Mouse (Mus musculus) MEL (cell line): ENCODE measurements around the gene St6gal1.

Experiments
- CTCF ChIP-seq, 3 experiments: IDR thresholded peaks in 2 of 3; conservative IDR thresholded peaks in 1 of 3; 2 replicates each; pipeline ENCODE4 v1.5.1; 2011 to 2012; ENCODE audit warnings: low read length in 3 of 3, low read depth in 2 of 3, mild to moderate bottlenecking in 2 of 3, improper control_type of control experiment in 1 of 3, inconsistent platforms in 1 of 3, mixed read lengths in 1 of 3, moderate library complexity in 1 of 3; ENCODE audit not compliant: control insufficient read depth in 1 of 3, insufficient read depth in 1 of 3, poor library complexity in 1 of 3, severe bottlenecking in 1 of 3
- ELF1 ChIP-seq: IDR thresholded peaks from 2 replicates; pipeline ENCODE4 v1.6.1; 2014; ENCODE audit warnings: low read depth, mild to moderate bottlenecking, inconsistent platforms, low read length, improper control_type of control experiment, moderate library complexity
- EP300 ChIP-seq, 2 experiments: IDR thresholded peaks; 2 replicates each; pipeline ENCODE4 v1.6.1; 2011; ENCODE audit warnings: improper control_type of control experiment in 2 of 2, low read length in 2 of 2, low read depth in 1 of 2, mild to moderate bottlenecking in 1 of 2
- MXI1 ChIP-seq: IDR thresholded peaks from 2 replicates; pipeline ENCODE4 v1.6.1; 2011; ENCODE audit warnings: mild to moderate bottlenecking, low read depth, low read length, improper control_type of control experiment
- POLR2A ChIP-seq, 2 experiments: IDR thresholded peaks; 2 replicates each; pipeline ENCODE4 v1.6.1; 2011 to 2012; ENCODE audit warnings: low read length in 2 of 2, mild to moderate bottlenecking in 2 of 2, control low read depth in 1 of 2, improper control_type of control experiment in 1 of 2, low read depth in 1 of 2, moderate library complexity in 1 of 2; ENCODE audit not compliant: control insufficient read depth in 1 of 2, insufficient read depth in 1 of 2, poor library complexity in 1 of 2
- POLR2AphosphoS2 ChIP-seq: IDR thresholded peaks from 2 replicates; pipeline ENCODE4 v1.6.1; 2011; ENCODE audit warnings: low read length, improper control_type of control experiment
- SIN3A ChIP-seq: IDR thresholded peaks from 2 replicates; pipeline ENCODE4 v1.6.1; 2012; ENCODE audit warnings: low read length, improper control_type of control experiment, inconsistent platforms
- TAL1 ChIP-seq: IDR thresholded peaks from 2 replicates; pipeline ENCODE4 v1.6.1; 2012; ENCODE audit warnings: mild to moderate bottlenecking, inconsistent platforms, low read length, moderate library complexity, mixed read lengths

DNA sequence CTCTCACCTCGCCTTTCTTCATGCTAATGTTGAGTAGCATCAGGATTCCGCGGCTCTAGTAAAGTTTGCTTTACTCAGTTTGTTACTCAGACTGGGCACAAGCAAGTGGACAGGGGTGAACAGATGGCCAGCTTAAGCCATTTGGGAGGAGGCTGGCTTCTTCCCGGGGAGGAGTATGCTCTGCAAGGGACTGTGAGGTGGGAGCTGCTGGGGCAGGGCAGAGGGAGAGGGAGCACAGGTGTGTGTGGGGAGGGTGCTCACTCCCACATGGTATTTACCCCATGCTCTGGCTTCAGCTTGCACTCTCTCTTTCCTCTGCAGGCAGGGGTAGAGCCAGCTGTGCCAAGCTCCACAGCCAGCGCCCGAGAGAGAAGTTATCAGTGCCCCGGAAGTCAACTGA is 32.1 kb downstream of the St6gal1 start:
- TF ChIP-seq POLR2A (IDR thresholded peaks at IDR 0.05; ENCODE audit: control insufficient read depth in 1 of 2, insufficient read depth in 1 of 2, low read depth in 1 of 2, low read length in 2 of 2, poor library complexity in 1 of 2) (no peak), CTCF (IDR thresholded peaks at IDR 0.05 in 2 of 3, conservative IDR thresholded peaks at IDR 0.05 in 1 of 3; ENCODE audit: control insufficient read depth in 1 of 3, insufficient read depth in 1 of 3, low read depth in 2 of 3, low read length in 3 of 3, poor library complexity in 1 of 3, severe bottlenecking in 1 of 3) (no peak), POLR2AphosphoS2 (no peak), MXI1 (no peak), ELF1 (no peak), EP300 (IDR thresholded peaks at IDR 0.05; ENCODE audit: low read depth in 1 of 2, low read length in 2 of 2) (no peak), SIN3A (no peak), TAL1 (no peak)
